ENCODE assay signal across 8 mouse cellular contexts in genomic region chr5:144222811-144223502, GRCm38 (mm10). TPM values are rescaled to one million over a fixed set of nuclear protein-coding genes. Genes with fewer than 3 reads are reported as not detected.
A peak's percentile ranks its signal among the peaks of the same experiment; 100 is the strongest.
DNase-seq lines count a peak whose midpoint lies in the region; TF ChIP-seq lines count a peak whose summit lies in the region.

No protein-coding gene starts in this region.

- TF ChIP-seq CTCF in cerebellum, adult 2 months (IDR thresholded peaks at IDR 0.05; ENCODE audit: borderline replicate concordance, insufficient read depth, low read depth, low read length) = no peak
- TF ChIP-seq CTCF in kidney, adult 2 months (conservative IDR thresholded peaks at IDR 0.05; ENCODE audit: insufficient read depth, insufficient read length, low read depth, low read length) = no peak
- no peak for TF ChIP-seq CTCF in lung, adult 2 months (IDR thresholded peaks at IDR 0.05; ENCODE audit: insufficient read depth, low read length)

- under 1% methylated on average over 25 of the region's 25 CpGs for WGBS in cerebellum, adult 2 months
- WGBS in kidney, adult 2 months = under 1% methylated on average over 25 of the region's 25 CpGs
- under 1% methylated on average over 25 of the region's 25 CpGs for WGBS in lung, adult 2 months

- no peaks in the 10 kb centered on the region for H3K27me3 ChIP-seq in cerebellum, adult 2 months (ENCODE audit: control insufficient read depth, insufficient read depth, low read length)
- no peaks in the 10 kb centered on the region for H3K27me3 ChIP-seq in kidney, adult 2 months (replicated peaks; ENCODE audit: control insufficient read depth, insufficient read depth, low read length)

- peak; percentile 29 for DNase-seq in retina, adult 2 months (ENCODE audit: low read depth, low spot score)
- no peak for DNase-seq in retina, embryonic 14.5 days (ENCODE audit: low spot score)
- peak; percentile 87 to 94 for DNase-seq in cerebellum, adult 2 months
- peak; percentile 63 to 69 for DNase-seq in heart, adult 9 months (ENCODE audit: low spot score in 2 of 2)
- DNase-seq in kidney, adult 2 months = peak; percentile 82
- DNase-seq in lung, adult 2 months = peak; percentile 57
- peak; percentile 76 for DNase-seq in retina, postnatal 1 day
- DNase-seq in ovary, postnatal 10 days (ENCODE audit: low spot score) = no peak

- H3K4me1 ChIP-seq in cerebellum, adult 2 months (ENCODE audit: control insufficient read depth, insufficient read depth, low read length) = peaks cover 35% of the 10 kb centered on the region
- no peaks in the 10 kb centered on the region; the same call in 1 of the 2 replicates for H3K4me1 ChIP-seq in kidney, adult 2 months (ENCODE audit: control insufficient read depth, insufficient read depth, low read length)
- H3K4me1 ChIP-seq in lung, adult 2 months (ENCODE audit: control insufficient read depth, insufficient read depth, low read length) = peaks cover 27% of the 10 kb centered on the region

- H3K27ac ChIP-seq in cerebellum, adult 2 months (ENCODE audit: insufficient read depth, low read length) = peak overlapping the region; percentile 96
- H3K27ac ChIP-seq in kidney, adult 2 months (ENCODE audit: insufficient read depth, low read depth, low read length) = peak overlapping the region; percentile 49

- H3K36me3 ChIP-seq in kidney, adult 2 months (ENCODE audit: control insufficient read depth, insufficient read depth, low read length) = no peaks in the 10 kb centered on the region

- peak overlapping the region; percentile 96 for H3K4me3 ChIP-seq in cerebellum, adult 2 months (replicated peaks; ENCODE audit: insufficient read depth, low read depth, low read length)
- peak overlapping the region; percentile 61 for H3K4me3 ChIP-seq in kidney, adult 2 months (ENCODE audit: insufficient read depth, low read depth, low read length)
- H3K4me3 ChIP-seq in lung, adult 2 months (replicated peaks; ENCODE audit: extremely low read depth, low read depth, low read length) = peak overlapping the region; percentile 95

- 0 out of 2 replicates have a peak, but pooled peaks have one; percentile 36 for TF ChIP-seq POLR2A in cerebellum, adult 2 months (IDR thresholded peaks at IDR 0.05; ENCODE audit: borderline replicate concordance, insufficient read depth, low read length)
- no peak for TF ChIP-seq POLR2A in kidney, adult 2 months (IDR thresholded peaks at IDR 0.05; ENCODE audit: low read depth, low read length)
- TF ChIP-seq POLR2A in lung, adult 2 months (IDR thresholded peaks at IDR 0.05; ENCODE audit: borderline replicate concordance, extremely low read depth, low read depth, low read length) = peak; percentile 23; the same call in 1 of the 2 replicates

RNA-seq across cellular contexts. Expression of gene Tecpr1, which starts 0.5 kb away (rescaled TPM):
- polyA plus RNA-seq in cerebellum, adult 2 months (2012; rRNA removed) = 164 and 182 TPM in 2 replicates
- polyA plus RNA-seq in kidney, adult 2 months (2012; rRNA removed) = 35.6 and 36.6 TPM in 2 replicates
- polyA plus RNA-seq in lung, adult 2 months (2012; rRNA removed) = 107 and 117 TPM in 2 replicates

RNA-seq across cellular contexts. Expression of gene Bri3, which starts 21.3 kb away (rescaled TPM):
- 70.5 and 72.5 TPM in 2 replicates for polyA plus RNA-seq in cerebellum, adult 2 months (2012; rRNA removed)
- polyA plus RNA-seq in kidney, adult 2 months (2012; rRNA removed) = 190 and 242 TPM in 2 replicates
- polyA plus RNA-seq in lung, adult 2 months (2012; rRNA removed) = 164 and 182 TPM in 2 replicates

RNA-seq across cellular contexts. Expression of gene Bhlha15, which starts 32.9 kb away (rescaled TPM):
- 0.14 and 0.15 TPM in 2 replicates for polyA plus RNA-seq in cerebellum, adult 2 months (2012; rRNA removed)
- 0.14 and 0.24 TPM in 2 replicates for polyA plus RNA-seq in kidney, adult 2 months (2012; rRNA removed)
- polyA plus RNA-seq in lung, adult 2 months (2012; rRNA removed) = 1.1 and 1.6 TPM in 2 replicates

Comparison
In these comparisons a context has a peak if more than half of its experiments do, and no peak if none do; other contexts are left out.
1. DNase-seq: peak in retina, adult 2 months (single experiment), cerebellum, adult 2 months (2 of 2), heart, adult 9 months (2 of 2), kidney, adult 2 months (single experiment), lung, adult 2 months (single experiment) and retina, postnatal 1 day (single experiment); none in retina, embryonic 14.5 days (single experiment) and ovary, postnatal 10 days (single experiment).
2. Peak in every context shown above with its lines, with median percentiles within 50 percentile points of each other: H3K4me3 ChIP-seq.